Mouse (Mus musculus) lung, postnatal 36 days (tissue): Measurements from ENCODE around the gene Wnt3a.
"Not testable (repeated sequence)": the region's sequence is repeated elsewhere in the genome, so short reads cannot be mapped to it uniquely, and the experiment has no call there.

Experiments used
- DNase-seq: peaks from one replicate; pipeline ENCODE4 v3.0.0; 2022; ENCODE audit warnings: mixed read lengths

The Wnt3a gene

DNA sequence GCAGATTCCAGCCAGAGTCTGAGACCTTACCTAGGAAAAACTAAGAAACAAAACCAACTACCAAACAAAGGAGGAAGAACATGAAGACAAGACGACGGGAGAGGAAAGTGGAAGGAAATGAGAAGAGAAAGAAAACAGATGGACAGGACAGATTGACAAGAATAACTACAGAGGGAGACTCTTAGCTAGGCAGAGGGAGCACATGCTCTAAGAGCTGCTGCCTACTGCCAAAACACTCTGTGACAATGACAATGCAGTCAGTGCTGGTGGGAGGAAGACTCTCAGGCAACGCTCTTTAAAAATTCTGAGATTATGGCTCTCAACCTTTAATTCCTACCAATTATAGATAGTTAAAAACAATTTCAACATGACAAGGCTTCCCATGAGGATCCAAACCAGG lies 73.6 kb downstream of the Wnt3a start:
- DNase-seq, result no peak

DNA sequence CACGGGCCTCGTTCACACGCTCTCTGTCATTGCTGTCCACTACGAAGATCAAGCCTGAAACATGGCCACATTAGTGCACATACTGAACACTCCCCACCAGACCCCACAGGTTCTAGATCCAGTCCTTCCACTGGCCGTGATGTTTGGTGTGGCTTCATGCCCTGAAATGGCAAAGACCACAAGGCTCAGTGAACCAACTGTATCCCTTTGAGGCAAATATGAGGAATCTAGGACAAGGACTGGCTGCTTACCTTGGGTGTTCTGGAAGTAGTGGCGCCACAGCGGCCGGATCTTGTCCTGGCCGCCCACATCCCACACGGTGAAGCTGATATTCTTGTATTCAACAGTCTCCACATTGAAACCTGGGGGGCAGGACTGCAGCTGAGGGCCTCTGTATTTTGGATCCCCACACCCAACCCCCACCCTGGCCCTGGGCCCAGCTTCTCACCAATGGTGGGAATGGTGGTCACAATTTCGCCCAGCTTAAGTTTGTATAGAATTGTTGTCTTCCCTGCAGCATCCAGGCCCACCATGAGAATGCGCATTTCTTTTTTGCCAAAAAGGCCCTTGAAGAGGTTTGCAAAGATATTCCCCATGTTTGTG lies 77.6 kb downstream of the Wnt3a start:
- no peak for DNase-seq

DNA sequence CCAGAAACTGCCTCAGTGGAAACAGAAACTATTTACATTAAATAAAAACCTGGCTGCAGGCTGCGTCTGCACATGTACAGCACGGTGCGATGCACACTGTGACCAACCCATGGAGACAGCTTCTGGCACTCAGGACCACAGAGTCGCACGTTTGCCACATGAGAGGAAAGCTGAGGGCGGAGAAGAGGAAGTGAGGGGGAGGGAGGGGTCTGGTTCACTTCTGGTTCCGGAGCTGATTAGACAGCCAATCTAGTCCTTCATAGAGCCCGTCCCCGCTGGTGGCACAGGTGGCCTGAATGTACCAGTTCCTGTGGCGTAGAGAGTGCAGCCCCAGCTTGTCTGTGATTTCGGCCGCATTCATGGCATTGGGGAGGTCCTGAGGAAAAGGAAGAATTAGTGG lies 78.2 kb downstream of the Wnt3a start:
- DNase-seq, result peak; percentile 57

DNA sequence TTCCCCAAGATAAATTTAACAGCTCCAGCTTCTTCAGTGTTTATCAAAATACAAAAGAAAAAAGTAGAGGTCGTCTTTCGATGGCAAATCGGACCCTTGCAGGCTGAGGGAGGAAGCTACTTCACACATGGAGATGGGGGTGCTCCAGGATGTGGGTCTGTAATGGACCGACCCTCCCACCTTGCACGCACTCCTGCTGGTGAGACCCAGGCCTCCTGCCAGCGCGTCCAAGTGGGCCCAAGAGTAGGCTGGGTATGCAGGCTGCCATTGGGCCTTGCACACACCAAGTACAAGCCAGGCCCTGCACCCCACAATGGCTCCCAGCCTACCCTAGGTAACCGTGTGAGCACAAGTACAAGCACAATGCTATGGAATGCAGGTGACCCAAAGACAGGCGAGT lies 79.0 kb downstream of the Wnt3a start:
- DNase-seq, result not testable (repeated sequence)

DNA sequence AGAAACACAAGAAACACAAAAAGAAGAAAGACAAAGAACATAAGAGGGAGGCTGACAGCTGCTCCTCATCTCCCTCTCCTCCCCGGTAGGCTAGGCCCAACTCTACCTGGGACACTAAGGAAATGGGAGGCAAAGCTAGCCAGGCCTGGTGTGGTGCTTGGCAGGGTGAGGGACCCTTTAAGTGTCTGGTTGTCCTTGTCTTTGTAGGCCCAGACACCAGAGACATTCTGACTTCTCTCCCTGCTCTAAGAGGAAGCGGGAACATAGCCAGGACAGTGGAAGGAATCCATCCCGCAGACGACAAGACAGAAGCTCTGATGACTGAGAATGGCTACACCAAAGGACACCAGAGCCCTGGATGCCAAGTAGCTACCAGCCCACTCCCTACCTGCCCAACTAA lies 80.5 kb downstream of the Wnt3a start:
- DNase-seq, result no peak

DNA sequence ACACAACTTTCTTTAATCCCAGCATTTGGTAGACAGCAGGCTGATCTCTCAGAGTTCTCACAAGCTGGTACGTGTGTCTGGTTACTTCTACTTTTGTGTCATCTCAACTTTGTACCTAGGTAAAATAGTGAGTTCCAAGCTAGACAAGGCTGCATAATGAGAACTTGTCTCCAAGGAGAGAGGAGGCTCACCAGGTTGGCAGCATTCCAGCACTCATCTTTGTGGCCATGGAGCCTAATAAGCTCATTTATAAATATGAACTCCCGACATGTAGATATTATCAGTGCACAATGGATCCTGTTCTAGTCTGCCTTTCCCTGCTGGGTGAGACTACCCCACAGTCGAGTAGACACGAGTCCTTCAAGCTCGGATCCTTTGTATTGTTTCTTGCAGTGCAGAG lies 81.0 kb downstream of the Wnt3a start:
- DNase-seq, result no peak

DNA sequence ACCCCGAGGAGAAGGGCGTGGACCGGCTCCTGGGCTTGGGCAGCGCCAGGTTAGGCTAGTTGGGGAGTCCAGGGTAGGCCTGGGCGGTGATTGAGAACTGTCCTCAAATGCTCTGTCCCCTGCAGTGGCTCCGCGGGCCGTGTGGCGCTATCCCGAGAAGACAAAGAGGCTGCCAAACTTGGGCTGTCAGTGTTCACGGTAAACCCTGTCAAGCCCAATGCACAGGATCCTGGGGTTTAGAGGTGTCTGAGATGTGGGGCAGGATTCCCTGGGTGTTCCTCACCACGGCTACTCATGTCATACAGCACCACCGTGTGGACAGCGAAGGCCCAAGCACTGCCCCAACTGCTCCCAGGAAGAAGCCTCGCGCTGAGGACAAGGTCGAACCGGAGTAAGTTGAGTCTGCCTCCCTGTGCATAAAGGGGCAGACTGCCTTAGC lies 81.5 kb downstream of the Wnt3a start:
- peak; percentile 82 for DNase-seq

DNA sequence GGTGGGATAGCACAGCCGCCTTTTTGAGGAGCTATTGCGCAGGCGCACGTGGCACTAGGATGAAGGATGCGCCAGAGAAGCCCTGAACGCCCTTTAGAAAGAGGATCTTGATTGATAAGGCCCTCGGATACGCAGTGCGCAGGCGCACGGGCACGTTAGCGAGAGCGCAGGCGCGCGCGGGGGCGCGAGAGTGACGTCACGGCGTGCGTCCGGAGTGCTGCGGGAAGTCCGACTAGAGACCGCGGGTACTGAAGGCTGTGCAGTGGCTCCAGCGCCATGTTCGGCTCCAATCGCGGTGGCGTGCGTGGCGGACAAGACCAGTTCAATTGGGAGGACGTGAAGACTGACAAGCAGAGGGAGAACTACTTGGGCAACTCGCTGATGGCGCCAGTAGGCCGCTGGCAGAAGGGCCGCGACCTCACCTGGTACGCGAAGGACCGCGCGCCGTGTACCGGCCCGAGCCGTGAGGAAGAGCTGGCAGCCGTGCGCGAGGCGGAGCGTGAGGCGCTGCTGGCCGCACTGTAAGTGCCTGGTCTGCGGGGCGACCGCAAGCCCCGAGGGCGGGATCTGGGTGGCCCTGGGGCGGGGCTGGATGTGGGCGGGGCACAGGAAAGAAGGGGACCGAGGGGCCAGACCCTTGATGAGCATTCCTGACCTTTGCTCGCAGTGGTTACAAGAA lies 82.3 kb downstream of the Wnt3a start, which contains the start of gene 2310033P09Rik:
Gene 2310033P09Rik (plus strand): TSS at position 169 of the 679 bp plus-strand sequence.
- peak; percentile 92 for DNase-seq

DNA sequence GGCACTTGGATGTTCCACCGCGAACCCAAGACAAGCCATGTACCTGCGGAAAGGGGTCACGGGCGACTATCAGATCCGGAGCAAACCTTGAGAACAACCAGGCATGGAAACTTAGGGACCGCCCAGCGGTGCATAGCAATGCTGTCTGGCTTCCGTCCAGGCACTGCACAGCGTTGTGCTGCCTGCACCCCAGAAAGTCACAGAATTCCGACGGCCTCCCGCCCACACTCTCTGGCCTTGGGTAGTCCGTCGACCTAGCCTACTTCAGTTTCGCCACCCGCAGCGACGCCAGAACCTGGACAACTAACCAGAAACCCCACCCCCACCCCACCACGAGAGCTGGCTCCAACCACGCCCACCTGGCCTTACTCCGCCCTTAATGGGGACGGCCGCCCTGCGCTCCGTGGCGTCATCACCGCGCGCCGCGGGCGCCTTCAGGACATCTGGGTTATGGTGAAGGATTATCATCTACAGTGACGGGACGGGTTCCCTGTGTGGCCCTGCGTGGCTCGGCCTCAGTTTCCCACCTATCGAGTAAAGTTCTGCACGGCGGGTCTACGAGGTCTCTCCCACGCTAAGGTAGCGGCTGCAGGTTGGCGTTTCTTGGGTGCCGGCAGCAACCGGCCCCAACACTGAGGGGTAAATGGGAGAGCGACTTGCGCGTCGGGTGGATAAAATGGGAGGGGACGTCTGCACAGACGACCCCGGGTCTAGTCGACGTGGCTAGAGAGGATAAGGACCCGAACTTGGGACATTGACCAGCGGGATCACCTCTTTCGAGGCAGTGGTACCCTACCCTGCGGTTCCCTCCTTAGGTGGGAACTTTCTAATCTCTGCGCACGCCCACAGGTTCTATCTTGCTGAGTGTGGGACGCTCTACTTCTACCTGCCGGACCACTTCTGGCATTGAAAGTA lies 88.2 kb downstream of the Wnt3a start, which contains the start of gene Mrpl55:
Gene Mrpl55 (plus strand): TSS at position 406 of the 915 bp plus-strand sequence.
- DNase-seq, result peak; percentile 97

DNA sequence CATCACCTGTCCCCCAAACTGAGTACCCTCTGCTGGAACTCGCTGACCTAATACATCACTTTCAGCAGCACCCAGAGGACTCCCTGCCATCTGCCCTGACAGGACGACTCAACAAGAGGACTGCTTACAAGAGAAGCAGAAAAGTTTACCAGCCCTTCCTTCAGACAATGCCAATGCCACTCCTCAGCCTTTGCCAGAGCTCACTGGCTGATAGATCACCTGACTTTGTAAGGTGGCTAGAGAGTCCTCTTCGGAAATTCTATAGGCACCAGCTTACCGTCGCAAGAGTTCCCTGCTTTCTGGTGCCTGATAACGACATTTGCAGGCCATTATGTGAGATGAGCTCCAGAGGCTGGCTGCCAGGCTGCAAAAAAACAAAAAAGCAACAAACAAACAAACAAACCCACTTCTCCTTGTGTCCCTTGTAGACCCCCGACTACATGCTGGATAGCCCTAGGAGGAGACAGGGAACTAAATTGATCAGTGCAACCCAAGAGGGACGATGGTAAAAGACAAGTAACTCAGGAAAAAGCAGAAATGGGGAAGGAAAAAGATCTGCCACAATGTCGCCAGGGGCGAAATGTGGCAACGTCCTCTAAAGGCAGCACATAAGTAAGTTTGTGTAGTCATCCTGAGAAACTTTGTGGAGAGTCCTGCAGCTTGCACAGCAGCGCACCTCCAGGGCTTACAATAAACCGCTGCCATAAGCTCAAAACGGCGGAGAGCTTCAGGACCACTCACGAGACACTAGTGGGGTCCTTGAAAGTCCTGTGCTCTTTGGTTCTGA lies 89.1 kb downstream of the Wnt3a start:
- DNase-seq, result no peak
